Mouse (Mus musculus): Measurements from ENCODE around the gene Cd300ld4. TPM values are rescaled to one million over a fixed set of nuclear protein-coding genes. Genes with fewer than 3 reads are reported as not detected.

The Cd300ld4 gene
- polyA plus RNA-seq, 1 experiment = 1.8 TPM

- Histone ChIP-seq H3K4me1 (ENCODE audit: control insufficient read depth, insufficient read depth, low read length) (peaks cover 10% of the 10 kb centered on the region), H3K27ac (ENCODE audit: control insufficient read depth, insufficient read depth, low read depth, low read length, poor library complexity) (peak overlapping the region; percentile 99), H3K4me3 (replicated peaks; ENCODE audit: control insufficient read depth, low read depth, low read length) (peak overlapping the region; percentile 44)
- WGBS = 8% methylated on average over 5 of the region's 5 CpGs
- TF ChIP-seq POLR2A (IDR thresholded peaks at IDR 0.05; ENCODE audit: borderline replicate concordance, control insufficient read depth, low read depth, low read length) = no peak
- TF ChIP-seq CTCF (IDR thresholded peaks at IDR 0.05; ENCODE audit: control insufficient read depth, insufficient read depth, low read length) = no peak
These were observed 22.7 kb downstream of the Cd300ld4 start for GRCm38 (mm10) chr11:115004070-115004469.

DNA sequence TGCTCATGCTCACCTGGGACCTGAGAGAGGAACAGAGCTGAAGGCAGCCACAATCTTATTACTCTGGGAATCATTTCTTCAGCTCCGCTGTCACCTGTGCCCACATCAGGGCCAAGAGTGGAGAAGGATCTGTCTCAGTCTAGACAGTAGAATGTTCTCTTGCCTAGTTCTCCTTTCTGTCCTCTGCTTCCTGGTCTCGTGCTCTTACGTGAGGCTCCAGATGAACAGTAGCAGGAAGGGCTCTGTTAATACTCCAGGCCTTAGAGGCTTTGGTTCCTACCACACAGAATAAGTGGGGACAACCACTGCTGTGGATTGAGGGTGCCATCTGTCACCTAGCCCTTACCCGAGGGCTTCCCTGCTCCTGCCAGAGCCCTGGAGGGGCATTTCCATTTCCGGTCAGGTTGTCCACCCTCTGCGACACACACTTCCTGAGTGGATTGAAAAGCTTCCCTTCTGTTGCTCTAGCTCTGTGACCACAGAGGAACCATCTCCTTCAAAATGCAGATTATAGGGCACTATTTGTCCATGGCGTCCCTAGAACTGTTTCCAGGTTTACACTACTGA, 25.3 kb downstream of the Cd300ld4 start, which contains the start of gene Cd300c2:
Gene Cd300c2, minus strand, starts transcription at position 407 of the 567 bp plus-strand sequence.
- WGBS = 18% methylated on average over 7 of the region's 7 CpGs
- H3K4me1 ChIP-seq (ENCODE audit: control insufficient read depth, insufficient read depth, low read length) = peaks cover 10% of the 10 kb centered on the region
- peak within 1 kb of the TSS; percentile 85 for H3K27ac ChIP-seq (ENCODE audit: control insufficient read depth, insufficient read depth, low read depth, low read length, poor library complexity)
- peak within 1 kb of the TSS; percentile 57 for H3K4me3 ChIP-seq (replicated peaks; ENCODE audit: control insufficient read depth, low read depth, low read length)
- TF ChIP-seq CTCF (IDR thresholded peaks at IDR 0.05; ENCODE audit: control insufficient read depth, insufficient read depth, low read length) (no peak), POLR2A (IDR thresholded peaks at IDR 0.05; ENCODE audit: borderline replicate concordance, control insufficient read depth, low read depth, low read length) (no peak)

DNA sequence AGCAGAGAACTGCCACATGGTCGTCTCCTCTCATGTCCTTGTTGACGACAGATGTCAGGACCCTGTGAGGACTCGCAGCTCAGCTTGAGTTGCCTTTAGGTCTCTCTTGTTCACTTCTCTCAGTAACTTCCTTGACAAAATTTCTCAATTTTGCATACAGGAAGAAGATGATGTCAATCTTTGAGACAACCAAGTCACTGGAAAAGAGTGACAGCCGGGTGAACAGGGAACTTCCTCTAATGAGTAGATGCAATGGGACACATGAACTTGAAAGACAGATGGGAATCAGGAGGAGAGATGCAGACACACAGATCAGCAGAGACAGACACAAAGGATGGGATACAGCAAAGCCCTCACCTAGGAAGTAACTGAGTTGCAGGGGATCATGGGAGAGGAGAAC, 37.0 kb downstream of the Cd300ld4 start, which contains the start of gene Cd300ld:
Gene Cd300ld, minus strand, starts transcription at position 130 of the 400 bp plus-strand sequence.
- no peak for TF ChIP-seq POLR2A (IDR thresholded peaks at IDR 0.05; ENCODE audit: borderline replicate concordance, control insufficient read depth, low read depth, low read length)
- no peak for TF ChIP-seq CTCF (IDR thresholded peaks at IDR 0.05; ENCODE audit: control insufficient read depth, insufficient read depth, low read length)
- peaks cover 2% of the 10 kb centered on the region; the same call in 1 of the 2 replicates for H3K4me1 ChIP-seq (ENCODE audit: control insufficient read depth, insufficient read depth, low read length)
- H3K27ac ChIP-seq (ENCODE audit: control insufficient read depth, insufficient read depth, low read depth, low read length, poor library complexity) = peak within 1 kb of the TSS; percentile 83
- H3K4me3 ChIP-seq (replicated peaks; ENCODE audit: control insufficient read depth, low read depth, low read length) = peak within 1 kb of the TSS; percentile 46
- WGBS = 14% methylated on average over 4 of the region's 4 CpGs

DNA sequence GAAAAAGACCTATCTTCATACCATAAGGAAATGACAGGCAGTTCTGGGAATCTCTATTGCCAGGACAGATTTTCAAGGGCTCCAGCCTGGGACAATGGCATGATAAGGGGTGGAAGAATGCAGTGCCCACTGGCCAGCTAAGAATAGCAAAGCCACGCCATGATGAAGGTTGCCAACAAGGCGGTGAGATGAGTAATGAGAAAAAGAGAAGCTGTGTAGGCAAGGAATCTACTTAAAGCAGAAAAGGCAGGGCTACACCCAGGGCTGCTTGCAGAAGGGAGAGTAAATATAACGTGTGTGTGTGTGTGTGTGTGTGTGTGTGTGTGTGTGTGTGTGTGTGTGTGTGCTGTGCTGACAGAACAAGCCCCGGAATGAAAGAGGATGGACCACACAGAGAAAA, 44.9 kb downstream of the Cd300ld4 start:
- 59% methylated on average over 4 of the region's 4 CpGs for WGBS
- Histone ChIP-seq H3K4me1 (ENCODE audit: control insufficient read depth, insufficient read depth, low read length) (no peaks in the 10 kb centered on the region; the same call in 1 of the 2 replicates), H3K4me3 (replicated peaks; ENCODE audit: control insufficient read depth, low read depth, low read length) (no peak overlapping the region), H3K27ac (ENCODE audit: control insufficient read depth, insufficient read depth, low read depth, low read length, poor library complexity) (no peak overlapping the region)
- TF ChIP-seq CTCF (IDR thresholded peaks at IDR 0.05; ENCODE audit: control insufficient read depth, insufficient read depth, low read length) = no peak
- TF ChIP-seq POLR2A (IDR thresholded peaks at IDR 0.05; ENCODE audit: borderline replicate concordance, control insufficient read depth, low read depth, low read length) = no peak

DNA sequence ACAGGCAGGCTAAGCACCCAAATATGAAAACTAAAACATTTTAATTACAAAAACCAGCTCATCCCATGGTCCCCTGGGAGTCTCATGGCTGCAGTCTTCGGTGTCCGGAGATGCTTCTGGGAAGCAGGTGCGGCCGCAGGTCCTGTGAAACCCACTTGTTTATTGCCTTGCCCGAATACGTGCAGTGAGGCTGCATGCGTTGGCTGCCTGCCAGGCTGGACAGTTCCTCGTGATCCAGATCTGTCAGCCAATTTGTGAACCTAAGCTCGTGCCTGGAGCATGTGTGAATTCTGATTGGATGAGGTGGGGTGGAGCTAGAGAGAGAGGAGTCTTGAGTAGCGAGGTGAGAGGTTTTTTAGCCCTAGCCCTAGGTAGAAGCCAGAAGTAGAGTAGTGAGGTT, 54.1 kb downstream of the Cd300ld4 start:
- 81% methylated on average over 10 of the region's 10 CpGs for WGBS
- no peak overlapping the region for H3K4me3 ChIP-seq (replicated peaks; ENCODE audit: control insufficient read depth, low read depth, low read length)
- TF ChIP-seq CTCF (IDR thresholded peaks at IDR 0.05; ENCODE audit: control insufficient read depth, insufficient read depth, low read length) (no peak), POLR2A (IDR thresholded peaks at IDR 0.05; ENCODE audit: borderline replicate concordance, control insufficient read depth, low read depth, low read length) (no peak)
- H3K4me1 ChIP-seq (ENCODE audit: control insufficient read depth, insufficient read depth, low read length) = peaks cover 2% of the 10 kb centered on the region; the same call in 1 of the 2 replicates
- H3K27ac ChIP-seq (ENCODE audit: control insufficient read depth, insufficient read depth, low read depth, low read length, poor library complexity) = no peak overlapping the region

Other genes with a start within 250 kb of the Cd300ld4 start
- not detected in 2 replicates for gene Btbd17, start 231.1 kb downstream of the Cd300ld4 start, polyA plus RNA-seq (2011; ENCODE audit: insufficient read depth, insufficient read length, low replicate concordance, missing spikeins)
- gene Gpr142, start 228.1 kb downstream of the Cd300ld4 start, polyA plus RNA-seq (2011; ENCODE audit: insufficient read depth, insufficient read length, low replicate concordance, missing spikeins) = not detected in 2 replicates
- gene Gprc5c, start 175.9 kb downstream of the Cd300ld4 start, polyA plus RNA-seq (2011; ENCODE audit: insufficient read depth, insufficient read length, low replicate concordance, missing spikeins) = 1.1 and 1.4 TPM in 2 replicates
- 4.7 and 15.1 TPM in 2 replicates for gene Cd300a, start 137.0 kb downstream of the Cd300ld4 start, polyA plus RNA-seq (2011; ENCODE audit: insufficient read depth, insufficient read length, low replicate concordance, missing spikeins)
- 3.1 and 17.5 TPM in 2 replicates for gene Cd300lb, start 92.6 kb downstream of the Cd300ld4 start, polyA plus RNA-seq (2011; ENCODE audit: insufficient read depth, insufficient read length, low replicate concordance, missing spikeins)
- gene Cd300c, start 57.9 kb downstream of the Cd300ld4 start, polyA plus RNA-seq (2011; ENCODE audit: insufficient read depth, insufficient read length, low replicate concordance, missing spikeins) = 4.0 and 12.7 TPM in 2 replicates
- 5.2 and 10.5 TPM in 2 replicates for gene Cd300ld, start 37.1 kb downstream of the Cd300ld4 start, polyA plus RNA-seq (2011; ENCODE audit: insufficient read depth, insufficient read length, low replicate concordance, missing spikeins)
- gene Cd300c2, start 25.1 kb downstream of the Cd300ld4 start, polyA plus RNA-seq (2011; ENCODE audit: insufficient read depth, insufficient read length, low replicate concordance, missing spikeins) = 5.5 and 21.7 TPM in 2 replicates
- not detected in 2 replicates for gene Cd300ld2, start 10.8 kb downstream of the Cd300ld4 start, polyA plus RNA-seq (2011; ENCODE audit: insufficient read depth, insufficient read length, low replicate concordance, missing spikeins)
- gene Cd300ld5, start 10.8 kb upstream of the Cd300ld4 start, polyA plus RNA-seq (2011; ENCODE audit: insufficient read depth, insufficient read length, low replicate concordance, missing spikeins) = 1.8 TPM in 1 of 2 replicates, not detected in the other
- 1.8 and 3.9 TPM in 2 replicates for gene Cd300ld3, start 21.4 kb upstream of the Cd300ld4 start, polyA plus RNA-seq (2011; ENCODE audit: insufficient read depth, insufficient read length, low replicate concordance, missing spikeins)
- gene Cd300e, start 35.2 kb upstream of the Cd300ld4 start, polyA plus RNA-seq (2011; ENCODE audit: insufficient read depth, insufficient read length, low replicate concordance, missing spikeins) = not detected in 2 replicates
- gene Rab37, start 64.4 kb upstream of the Cd300ld4 start, polyA plus RNA-seq (2011; ENCODE audit: insufficient read depth, insufficient read length, low replicate concordance, missing spikeins) = 5.3 and 11.6 TPM in 2 replicates
- gene Cd300lf, start 107.0 kb upstream of the Cd300ld4 start, polyA plus RNA-seq (2011; ENCODE audit: insufficient read depth, insufficient read length, low replicate concordance, missing spikeins) = 39.9 and 79.7 TPM in 2 replicates
- gene Slc9a3r1, start 136.3 kb upstream of the Cd300ld4 start, polyA plus RNA-seq (2011; ENCODE audit: insufficient read depth, insufficient read length, low replicate concordance, missing spikeins) = 21.9 and 51.0 TPM in 2 replicates
- gene Tmem104, start 160.5 kb upstream of the Cd300ld4 start, polyA plus RNA-seq (2011; ENCODE audit: insufficient read depth, insufficient read length, low replicate concordance, missing spikeins) = 3.1 and 5.8 TPM in 2 replicates
- gene Nat9, start 160.8 kb upstream of the Cd300ld4 start, polyA plus RNA-seq (2011; ENCODE audit: insufficient read depth, insufficient read length, low replicate concordance, missing spikeins) = 19.4 and 24.2 TPM in 2 replicates
- gene Grin2c, start 240.2 kb upstream of the Cd300ld4 start, polyA plus RNA-seq (2011; ENCODE audit: insufficient read depth, insufficient read length, low replicate concordance, missing spikeins) = not detected in 2 replicates